Mouse (Mus musculus): ENCODE measurements around the gene Sapcd2. TPM values are rescaled to one million over a fixed set of nuclear protein-coding genes. Genes with fewer than 3 reads are reported as not detected.

The Sapcd2 gene
- 37.6 and 41.7 TPM in 2 replicates for polyA plus RNA-seq (2015; fragmentation: Nextera tagmentation; extraction: Ambion mirVana)

DNA sequence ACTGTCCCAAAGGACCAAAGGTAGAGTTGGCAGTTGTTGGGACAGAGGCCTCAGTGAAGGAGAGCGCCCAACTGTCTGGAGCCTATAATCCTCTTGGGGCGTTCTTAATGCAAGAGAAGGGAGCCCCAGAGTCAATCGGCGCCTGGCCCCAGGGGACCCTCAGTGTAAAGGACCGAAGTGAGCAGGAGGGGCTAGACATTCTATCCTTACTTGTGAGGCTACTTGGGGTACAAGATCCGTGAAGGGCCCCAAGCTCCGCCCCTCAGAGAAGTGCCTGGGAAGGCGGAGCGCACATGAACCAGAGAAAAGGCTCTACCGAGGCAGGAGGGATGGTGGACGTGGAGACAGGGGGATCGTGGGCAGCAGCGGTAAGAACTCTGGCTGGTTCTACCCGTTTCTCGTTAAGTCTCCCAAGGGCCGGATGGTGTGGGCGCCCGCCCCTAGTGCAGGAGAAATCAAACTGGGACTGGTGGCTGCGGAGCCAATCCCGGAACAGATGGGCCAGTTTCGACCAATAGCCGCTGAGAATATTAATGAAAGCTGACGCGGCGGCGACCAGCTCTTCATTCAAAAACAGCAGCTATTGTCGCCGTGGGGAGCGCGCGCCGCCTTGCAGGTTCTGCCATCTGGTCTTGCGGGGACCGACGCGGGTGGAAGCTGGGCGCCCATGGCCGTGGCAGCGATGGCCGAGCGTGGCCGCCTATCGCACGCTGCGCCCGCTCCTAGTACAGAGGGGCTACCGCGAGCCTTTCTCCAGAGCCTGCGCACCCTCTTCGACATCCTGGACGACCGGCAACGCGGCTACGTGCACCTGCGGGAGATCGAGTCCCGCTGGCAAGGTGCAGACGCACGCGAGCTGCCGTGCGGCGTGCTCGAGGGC lies at the start of gene Sapcd2:
Gene Sapcd2 (plus strand): TSS at position 558 of the 880 bp plus-strand sequence.
- ATAC-seq (ENCODE audit: insufficient read depth, low FRiP score, low read depth): peak; percentile 91

DNA sequence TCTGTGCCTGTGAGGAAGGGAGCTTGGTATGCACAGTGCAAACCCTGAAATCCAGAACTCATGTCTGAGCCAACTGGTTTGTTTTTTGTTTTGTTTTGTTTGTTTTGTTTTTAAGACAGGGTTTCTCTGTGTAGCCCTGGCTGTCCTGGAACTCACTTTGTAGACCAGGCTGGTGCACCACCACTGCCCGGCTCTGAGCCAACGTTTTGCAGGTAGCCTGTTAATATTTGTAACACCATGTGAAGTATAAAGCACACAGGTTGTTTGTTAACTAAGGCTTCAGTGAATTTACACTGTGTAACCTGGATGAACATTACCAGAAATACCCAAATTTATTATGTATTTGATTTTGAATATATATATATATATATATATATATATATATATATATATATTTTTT lies 46.1 kb upstream of the Sapcd2 start:
- Histone ChIP-seq H3K4me3 (replicated peaks) (no peak overlapping the region), H3K9ac (no peak overlapping the region), H3K4me2 (no peak overlapping the region), H3K36me3 (no peaks in the 10 kb centered on the region), H3K9me3 (no peaks in the 10 kb centered on the region), H3K27ac (no peak overlapping the region), H3K4me1 (no peaks in the 10 kb centered on the region), H3K27me3 (replicated peaks) (no peaks in the 10 kb centered on the region)
- 69% methylated on average over 2 of the region's 2 CpGs for WGBS
- no peak for ATAC-seq (ENCODE audit: insufficient read depth, low FRiP score, low read depth)

More for the DNA sequence above, at the start of gene Sapcd2:
- Histone ChIP-seq H3K4me2 (peak within 1 kb of the TSS; percentile 92), H3K27me3 (replicated peaks) (no peaks in the 10 kb centered on the region), H3K27ac (peak within 1 kb of the TSS; percentile 82), H3K9ac (peak within 1 kb of the TSS; percentile 62), H3K9me3 (no peaks in the 10 kb centered on the region), H3K4me3 (replicated peaks) (peak within 1 kb of the TSS; percentile 60), H3K4me1 (peaks cover 26% of the 10 kb centered on the region), H3K36me3 (no peaks in the 10 kb centered on the region; the same call in 1 of the 2 replicates)
- 1% methylated on average over 65 of the region's 65 CpGs for WGBS

- Histone ChIP-seq H3K27me3 (replicated peaks) (no peaks in the 10 kb centered on the region), H3K36me3 (no peaks in the 10 kb centered on the region), H3K9me3 (no peaks in the 10 kb centered on the region), H3K27ac (no peak overlapping the region), H3K4me3 (replicated peaks) (no peak overlapping the region), H3K4me1 (peaks cover 4% of the 10 kb centered on the region; the same call in 1 of the 2 replicates), H3K9ac (no peak overlapping the region), H3K4me2 (no peak overlapping the region)
- no peak for ATAC-seq (ENCODE audit: insufficient read depth, low FRiP score, low read depth)
- WGBS: 40% methylated on average over 7 of the region's 7 CpGs
Measured at GRCm38 (mm10) chr2:25328440-25328839, 43.7 kb upstream of the Sapcd2 start.

DNA sequence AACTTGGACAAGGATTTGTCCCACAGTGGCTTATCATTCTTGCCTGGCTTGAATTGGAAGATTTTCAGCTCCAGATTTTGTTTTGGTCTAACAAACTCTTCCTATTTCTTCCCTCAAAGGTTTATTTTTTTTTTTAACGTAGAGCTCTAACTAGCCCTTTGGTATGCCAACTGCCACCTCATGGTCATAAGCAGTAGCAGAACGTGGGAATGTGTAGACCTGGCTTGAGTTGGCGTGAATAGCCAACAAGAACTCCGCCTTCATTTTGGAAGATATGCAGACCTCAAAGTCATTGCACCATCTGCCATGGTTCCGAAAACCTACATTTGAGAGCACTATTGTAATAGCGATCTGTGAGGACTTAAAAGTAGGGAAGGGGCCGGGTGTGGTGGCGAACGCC lies 40.7 kb upstream of the Sapcd2 start:
- WGBS: 55% methylated on average over 9 of the region's 9 CpGs
- Histone ChIP-seq H3K4me2 (peak overlapping the region; percentile 61), H3K9me3 (no peaks in the 10 kb centered on the region), H3K4me1 (peaks cover 12% of the 10 kb centered on the region; the same call in 1 of the 2 replicates), H3K27me3 (replicated peaks) (no peaks in the 10 kb centered on the region), H3K4me3 (replicated peaks) (peak overlapping the region; percentile 73), H3K9ac (no peak overlapping the region), H3K27ac (no peak overlapping the region), H3K36me3 (peaks cover 22% of the 10 kb centered on the region)
- ATAC-seq (ENCODE audit: insufficient read depth, low FRiP score, low read depth): no peak

GRCm38 (mm10) chr2:25332286-25333160 lies 39.6 kb upstream of the Sapcd2 start, which contains the start of gene Man1b1:
Gene Man1b1, plus strand, starts transcription at chr2:25332338.
- Histone ChIP-seq H3K4me1 (peaks cover 12% of the 10 kb centered on the region; the same call in 1 of the 2 replicates), H3K9me3 (no peaks in the 10 kb centered on the region), H3K36me3 (peaks cover 33% of the 10 kb centered on the region), H3K4me2 (peak within 1 kb of the TSS; percentile 69), H3K9ac (peak within 1 kb of the TSS; percentile 68), H3K4me3 (replicated peaks) (peak within 1 kb of the TSS; percentile 73), H3K27me3 (replicated peaks) (no peaks in the 10 kb centered on the region), H3K27ac (peak within 1 kb of the TSS; percentile 82)
- peak; percentile 97 for ATAC-seq (ENCODE audit: insufficient read depth, low FRiP score, low read depth)
- under 1% methylated on average over 78 of the region's 78 CpGs for WGBS

DNA sequence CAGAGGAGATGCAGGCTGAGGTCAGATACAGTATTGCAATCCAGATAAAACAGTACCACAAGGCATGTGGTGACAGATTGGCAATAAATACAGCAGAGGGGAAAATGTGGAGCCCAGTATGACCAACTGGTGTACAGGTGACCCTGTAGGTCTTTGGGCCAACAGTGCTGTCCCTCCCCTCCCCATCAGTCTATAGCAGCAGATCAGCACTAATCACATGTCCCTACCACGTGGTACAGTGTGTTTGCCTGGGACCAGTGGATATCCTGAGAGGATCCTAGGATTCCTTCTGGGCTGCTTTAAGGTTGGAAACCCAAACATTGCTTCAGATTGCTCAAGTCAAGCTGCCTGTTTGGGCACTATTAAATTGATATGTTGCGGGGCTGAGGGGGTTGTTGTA lies 38.6 kb upstream of the Sapcd2 start:
- Histone ChIP-seq H3K36me3 (peaks cover 40% of the 10 kb centered on the region), H3K27ac (no peak overlapping the region), H3K4me2 (peak overlapping the region; percentile 69), H3K27me3 (replicated peaks) (no peaks in the 10 kb centered on the region), H3K9ac (peak overlapping the region; percentile 62; the same call in 1 of the 2 replicates), H3K4me3 (replicated peaks) (peak overlapping the region; percentile 73), H3K4me1 (peaks cover 12% of the 10 kb centered on the region; the same call in 1 of the 2 replicates), H3K9me3 (no peaks in the 10 kb centered on the region)
- no peak for ATAC-seq (ENCODE audit: insufficient read depth, low FRiP score, low read depth)
- WGBS: 74% methylated on average over 2 of the region's 2 CpGs

DNA sequence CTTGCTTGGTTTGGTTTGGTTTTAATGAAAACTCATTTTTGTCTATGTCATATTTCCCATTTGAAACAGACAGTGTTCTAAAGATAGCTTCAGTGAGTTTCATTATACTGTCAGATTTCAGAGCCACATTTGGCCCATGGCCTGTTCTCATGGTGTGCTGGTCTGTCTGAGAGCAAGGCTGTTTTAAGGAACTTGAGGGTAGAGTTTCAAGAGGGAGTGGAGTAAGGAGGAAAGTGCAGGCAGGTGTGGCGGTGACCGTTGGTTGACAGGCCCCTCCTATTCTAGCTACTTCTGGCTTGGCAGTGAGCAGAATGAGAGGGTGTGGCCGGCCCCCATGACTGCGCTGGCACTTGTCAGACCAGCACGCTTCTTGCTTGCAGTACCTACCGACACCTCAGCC lies 33.8 kb upstream of the Sapcd2 start:
- peaks cover 66% of the 10 kb centered on the region for H3K36me3 ChIP-seq
- no peak overlapping the region for H3K27ac ChIP-seq
- WGBS: 90% methylated on average over 6 of the region's 6 CpGs
- H3K27me3 ChIP-seq (replicated peaks): no peaks in the 10 kb centered on the region
- H3K9me3 ChIP-seq: no peaks in the 10 kb centered on the region
- H3K9ac ChIP-seq: no peak overlapping the region
- peaks cover 9% of the 10 kb centered on the region; the same call in 1 of the 2 replicates for H3K4me1 ChIP-seq
- ATAC-seq (ENCODE audit: insufficient read depth, low FRiP score, low read depth): no peak
- no peak overlapping the region for H3K4me2 ChIP-seq
- no peak overlapping the region for H3K4me3 ChIP-seq (replicated peaks)

- H3K27ac ChIP-seq: no peak overlapping the region
- H3K36me3 ChIP-seq: peaks cover 77% of the 10 kb centered on the region
- H3K27me3 ChIP-seq (replicated peaks): no peaks in the 10 kb centered on the region
- no peak overlapping the region for H3K4me3 ChIP-seq (replicated peaks)
- 94% methylated on average over 7 of the region's 7 CpGs for WGBS
- H3K4me2 ChIP-seq: no peak overlapping the region
- no peak overlapping the region for H3K9ac ChIP-seq
- no peaks in the 10 kb centered on the region for H3K9me3 ChIP-seq
- H3K4me1 ChIP-seq: no peaks in the 10 kb centered on the region
- ATAC-seq (ENCODE audit: insufficient read depth, low FRiP score, low read depth): no peak
Measured at GRCm38 (mm10) chr2:25348162-25348561, 24.0 kb upstream of the Sapcd2 start.

GRCm38 (mm10) chr2:25349499-25349898 lies 22.6 kb upstream of the Sapcd2 start:
- no peaks in the 10 kb centered on the region for H3K4me1 ChIP-seq
- H3K27ac ChIP-seq: no peak overlapping the region

DNA sequence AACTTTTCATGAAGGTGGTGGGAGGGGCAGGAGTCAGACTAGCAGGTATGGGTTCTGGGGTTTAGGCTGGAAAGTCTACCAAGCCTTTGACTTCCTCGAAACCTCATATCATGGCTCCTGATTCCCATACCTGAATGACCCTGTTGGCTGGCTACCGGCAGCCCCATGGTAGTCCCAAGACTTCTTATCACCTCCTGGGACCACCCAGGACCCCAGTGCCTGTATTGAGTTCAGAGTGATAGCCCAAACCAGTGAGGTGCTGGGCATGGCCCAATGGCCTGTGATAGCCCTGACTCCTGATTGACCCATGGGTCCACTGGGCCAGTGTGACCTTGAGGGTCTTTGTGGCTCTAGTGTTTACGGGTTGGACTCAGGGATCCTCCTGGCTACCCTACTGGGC lies 21.4 kb upstream of the Sapcd2 start:
- Histone ChIP-seq H3K4me2 (no peak overlapping the region), H3K9ac (no peak overlapping the region), H3K36me3 (peaks cover 56% of the 10 kb centered on the region), H3K27ac (no peak overlapping the region), H3K4me1 (peaks cover 6% of the 10 kb centered on the region), H3K4me3 (replicated peaks) (no peak overlapping the region), H3K27me3 (replicated peaks) (no peaks in the 10 kb centered on the region), H3K9me3 (no peaks in the 10 kb centered on the region)
- ATAC-seq (ENCODE audit: insufficient read depth, low FRiP score, low read depth): no peak
- 91% methylated on average over 3 of the region's 3 CpGs for WGBS

More at GRCm38 (mm10) chr2:25349499-25349898, 22.6 kb upstream of the Sapcd2 start:
- Histone ChIP-seq H3K4me2 (no peak overlapping the region), H3K36me3 (peaks cover 68% of the 10 kb centered on the region), H3K9me3 (no peaks in the 10 kb centered on the region), H3K27me3 (replicated peaks) (no peaks in the 10 kb centered on the region), H3K9ac (no peak overlapping the region), H3K4me3 (replicated peaks) (no peak overlapping the region)
- 91% methylated on average over 4 of the region's 4 CpGs for WGBS
- no peak for ATAC-seq (ENCODE audit: insufficient read depth, low FRiP score, low read depth)

- Histone ChIP-seq H3K4me1 (peaks cover 18% of the 10 kb centered on the region), H3K9me3 (no peaks in the 10 kb centered on the region), H3K36me3 (peaks cover 29% of the 10 kb centered on the region), H3K27me3 (replicated peaks) (no peaks in the 10 kb centered on the region), H3K9ac (no peak overlapping the region), H3K4me2 (no peak overlapping the region), H3K27ac (no peak overlapping the region), H3K4me3 (replicated peaks) (no peak overlapping the region)
- no peak for ATAC-seq (ENCODE audit: insufficient read depth, low FRiP score, low read depth)
- 86% methylated on average over 6 of the region's 6 CpGs for WGBS
Measured at GRCm38 (mm10) chr2:25354211-25354610, 17.9 kb upstream of the Sapcd2 start.

All from stomach, embryonic 15.5 days (tissue).